Mouse (Mus musculus) urinary bladder, postnatal 36 days (tissue): ENCODE measurements at regions not wholly inside any gene's neighbourhood (a gene's known extent, or its start where the extent isn't known, plus 50 kb on each side); places are given as distances from the start of the nearest gene placed in this dataset.
"Not testable (repeated sequence)": the region's sequence is repeated elsewhere in the genome, so short reads cannot be mapped to it uniquely, and the experiment has no call there.

ENCODE experiments used
- DNase-seq, 2 experiments: peaks; one replicate each; pipeline ENCODE4 v3.0.0; 2022; ENCODE audit warnings: low spot score in 2 of 2, mixed read lengths in 1 of 2

DNA sequence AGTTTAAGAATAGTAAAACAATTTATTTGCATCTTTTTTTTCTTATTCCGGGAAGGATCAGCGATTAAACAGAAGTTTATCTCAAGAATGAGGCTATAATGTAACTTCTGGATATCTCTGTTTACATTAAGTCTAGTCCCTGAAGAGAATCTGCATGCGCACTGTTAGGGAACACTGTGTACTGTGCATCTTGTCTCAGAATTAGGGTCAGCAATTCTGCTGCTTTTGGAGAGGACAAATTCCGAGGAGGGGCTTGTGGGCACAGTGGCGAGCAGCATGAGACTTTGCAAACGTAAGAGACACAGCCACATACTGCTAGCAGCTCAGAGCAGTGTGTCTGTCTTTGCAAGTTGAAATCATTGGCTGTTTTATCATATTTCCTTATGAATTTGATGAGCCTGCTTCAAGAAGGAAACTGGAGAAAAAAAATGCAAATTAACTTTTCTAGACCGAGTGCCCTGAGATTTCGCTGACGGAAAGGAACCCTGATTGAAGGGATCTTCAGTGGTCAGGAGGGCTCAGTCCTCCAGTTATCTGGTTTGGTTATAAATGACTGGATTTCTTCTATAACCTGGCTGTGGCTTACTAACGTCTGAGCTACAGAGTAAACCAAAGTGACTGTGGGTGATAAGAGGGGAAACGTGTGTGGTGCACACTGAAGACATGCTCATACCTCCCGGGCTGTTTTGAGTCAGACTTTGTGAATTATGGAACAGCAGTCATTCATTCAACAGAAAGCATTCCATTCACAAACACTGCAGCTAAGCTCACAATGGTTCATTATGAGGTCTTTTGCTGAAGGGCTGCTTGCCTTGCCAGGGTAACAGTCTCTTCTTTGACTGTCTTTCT, 305.1 kb downstream of the Ets1 start:
- no peak for DNase-seq

DNA sequence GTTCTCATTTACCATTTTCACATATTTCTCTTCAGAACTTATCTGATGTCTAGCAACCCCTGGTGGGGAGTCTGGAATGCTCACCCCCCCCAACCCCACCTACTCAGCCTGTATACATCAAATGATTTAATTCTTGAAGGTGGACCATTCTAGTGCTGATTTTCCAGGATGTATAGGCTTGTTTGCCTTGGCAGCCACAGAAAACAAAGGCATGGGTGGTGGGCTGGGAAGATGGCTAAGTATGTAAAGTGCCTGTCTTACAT, 305.7 kb downstream of the Ets1 start:
- no peak for DNase-seq

DNA sequence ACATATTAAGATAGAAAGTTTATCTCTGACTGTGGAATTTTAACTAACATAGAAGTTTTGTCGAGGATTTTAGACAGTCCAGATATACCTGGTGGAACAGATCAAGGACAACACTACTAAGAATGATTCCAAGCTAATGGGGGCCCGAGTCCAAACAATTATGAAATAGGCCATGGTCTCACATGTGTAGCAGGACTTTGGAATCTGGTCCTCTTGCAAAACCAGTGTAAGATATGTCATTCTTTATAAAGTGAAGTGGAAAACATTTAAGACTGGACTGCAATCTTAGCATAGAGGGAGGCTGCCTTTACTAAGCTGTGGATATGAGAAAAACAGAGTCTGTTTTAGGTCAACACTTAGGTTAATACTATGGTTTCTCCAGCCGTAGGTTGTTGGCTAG, 311.2 kb downstream of the Ets1 start:
- DNase-seq = no peak

DNA sequence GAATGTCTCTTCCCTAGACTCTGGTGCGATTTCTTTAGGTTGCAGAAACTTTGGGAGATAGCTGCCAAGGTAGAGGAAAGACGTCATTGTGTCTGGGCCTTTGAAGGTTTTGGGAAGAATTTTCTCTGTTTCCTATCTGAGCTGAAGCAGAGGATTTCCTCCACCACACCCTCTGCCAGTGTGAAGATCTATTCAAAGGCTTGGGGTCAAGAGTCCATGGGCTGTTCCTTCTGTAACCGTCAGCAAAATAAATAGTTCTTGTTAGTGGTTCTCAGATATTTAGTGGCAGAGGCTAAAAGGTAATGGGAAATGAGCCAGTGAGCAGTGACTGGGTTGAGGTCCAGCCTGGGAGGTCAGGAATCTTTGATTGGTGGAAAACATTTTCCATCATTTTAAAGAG, 313.0 kb downstream of the Ets1 start:
- no peak for DNase-seq

DNA sequence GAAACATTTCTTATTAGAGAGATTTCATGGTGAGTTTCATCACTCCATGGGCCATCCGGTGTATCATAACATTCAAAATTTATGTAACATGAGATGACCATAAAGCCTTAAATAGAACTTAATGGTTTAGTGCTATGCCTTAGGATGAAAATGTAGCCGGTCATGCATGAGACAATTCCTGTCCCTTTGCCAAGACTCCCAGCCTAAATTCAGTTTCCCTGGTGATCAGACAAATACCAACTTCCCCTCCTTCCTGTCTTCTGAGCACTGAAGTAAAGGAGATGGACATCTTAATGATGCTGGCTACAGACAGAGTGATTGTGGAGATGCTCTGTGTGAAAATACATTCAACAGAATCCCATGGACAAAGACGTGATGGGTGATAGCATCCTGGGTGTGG, 322.7 kb downstream of the Ets1 start:
- no peak for DNase-seq

DNA sequence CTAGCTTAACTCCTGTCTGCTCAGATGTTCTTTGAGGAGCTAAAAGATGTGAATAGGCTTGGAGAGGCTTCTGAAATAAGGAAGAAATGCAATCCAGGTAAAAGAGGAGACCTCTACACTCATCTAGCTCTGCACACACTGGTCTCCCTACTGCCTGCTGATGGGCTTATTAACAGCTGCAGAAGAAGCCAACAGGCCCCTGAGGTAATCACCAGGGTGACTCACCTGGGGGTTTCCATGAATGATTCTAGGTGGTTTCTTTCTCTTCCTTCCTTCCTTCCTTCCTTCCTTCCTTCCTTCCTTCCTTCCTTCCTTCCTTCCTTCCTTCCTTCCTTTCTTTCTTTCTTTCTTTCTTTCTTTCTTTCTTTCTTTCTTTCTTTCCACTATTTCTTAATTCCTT, 323.4 kb downstream of the Ets1 start:
- DNase-seq = not testable (repeated sequence)

DNA sequence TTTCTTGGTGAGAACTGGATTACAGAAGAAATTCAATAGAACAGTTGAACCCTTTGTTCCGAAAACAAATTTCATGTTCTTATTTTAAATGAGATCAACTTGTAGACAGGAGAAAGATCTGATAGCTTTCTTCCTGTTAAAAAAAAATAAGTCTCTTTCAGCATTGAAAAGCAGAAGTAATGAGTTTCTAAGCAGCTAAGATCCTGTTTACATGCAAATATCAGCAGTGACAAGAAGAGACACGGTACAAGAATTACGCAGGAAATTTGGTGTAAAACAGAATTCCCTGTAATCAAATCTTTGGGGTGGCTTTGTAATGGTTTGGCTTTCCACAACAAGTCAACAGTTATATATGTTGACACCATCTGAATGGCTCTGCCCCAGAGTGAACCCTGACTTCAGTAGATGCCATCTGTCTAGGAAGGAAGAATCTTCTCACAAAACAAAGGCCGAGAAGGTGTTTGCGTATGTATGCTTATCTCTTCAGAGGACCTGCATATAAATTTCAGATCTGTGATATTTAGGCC, 326.7 kb downstream of the Ets1 start:
- no peak for DNase-seq

DNA sequence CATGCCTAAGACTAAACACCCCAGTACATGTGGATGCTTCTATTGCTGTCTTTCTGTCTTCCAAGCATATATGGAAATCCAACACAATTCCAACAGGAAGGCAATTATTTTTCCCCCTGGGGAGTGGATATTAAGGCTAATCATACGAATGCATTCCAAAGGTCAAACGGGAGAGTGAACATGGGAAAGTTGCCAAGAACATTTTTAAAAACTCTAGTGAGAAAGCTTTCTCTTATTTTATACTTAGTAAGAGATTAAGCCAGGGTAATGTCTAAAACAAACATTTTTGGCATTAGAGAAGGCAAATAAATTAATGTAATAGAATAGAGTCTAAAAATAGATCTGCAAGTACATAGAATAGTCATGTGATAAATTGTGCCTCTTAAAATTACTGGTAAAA, 332.4 kb downstream of the Ets1 start:
- DNase-seq = no peak

DNA sequence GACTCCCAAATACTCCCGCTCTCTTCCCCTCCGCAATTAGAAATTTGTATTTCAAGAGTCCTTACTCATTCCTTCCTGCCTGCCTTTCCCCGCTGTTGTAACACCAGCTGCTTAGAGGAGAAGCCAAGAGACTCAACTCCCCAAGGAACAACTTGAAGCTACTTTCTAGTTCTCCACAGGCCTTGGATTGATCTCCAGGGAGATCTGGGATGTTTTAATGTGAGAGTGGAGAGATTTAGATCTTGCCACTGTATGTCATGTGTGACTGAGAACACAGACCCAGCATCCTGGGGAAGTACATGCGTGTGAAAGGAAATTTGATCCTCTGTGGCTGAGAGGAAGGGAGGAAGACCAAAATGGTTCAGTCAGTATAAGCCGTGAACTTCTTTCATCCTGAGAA, 335.4 kb downstream of the Ets1 start:
- no peak for DNase-seq

DNA sequence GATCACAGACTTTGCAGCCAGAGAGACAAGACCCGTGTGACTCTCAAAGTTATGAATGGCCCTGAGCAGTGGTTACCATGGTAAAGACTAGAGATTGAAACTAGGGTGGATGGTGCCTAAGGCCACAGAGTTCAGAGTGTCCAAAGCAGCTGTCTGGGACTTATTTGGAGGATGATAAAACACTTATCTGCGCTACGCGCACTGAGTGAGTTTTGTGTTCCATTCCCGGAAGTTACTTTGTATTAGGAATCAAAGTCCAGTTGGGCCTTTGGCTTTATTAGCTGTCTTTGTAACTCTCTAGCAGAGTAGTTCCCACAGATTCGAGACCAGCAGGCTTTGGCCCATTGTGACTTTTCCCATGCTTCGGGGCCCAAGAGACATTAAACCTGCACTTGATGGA, 335.9 kb downstream of the Ets1 start:
- no peak for DNase-seq

DNA sequence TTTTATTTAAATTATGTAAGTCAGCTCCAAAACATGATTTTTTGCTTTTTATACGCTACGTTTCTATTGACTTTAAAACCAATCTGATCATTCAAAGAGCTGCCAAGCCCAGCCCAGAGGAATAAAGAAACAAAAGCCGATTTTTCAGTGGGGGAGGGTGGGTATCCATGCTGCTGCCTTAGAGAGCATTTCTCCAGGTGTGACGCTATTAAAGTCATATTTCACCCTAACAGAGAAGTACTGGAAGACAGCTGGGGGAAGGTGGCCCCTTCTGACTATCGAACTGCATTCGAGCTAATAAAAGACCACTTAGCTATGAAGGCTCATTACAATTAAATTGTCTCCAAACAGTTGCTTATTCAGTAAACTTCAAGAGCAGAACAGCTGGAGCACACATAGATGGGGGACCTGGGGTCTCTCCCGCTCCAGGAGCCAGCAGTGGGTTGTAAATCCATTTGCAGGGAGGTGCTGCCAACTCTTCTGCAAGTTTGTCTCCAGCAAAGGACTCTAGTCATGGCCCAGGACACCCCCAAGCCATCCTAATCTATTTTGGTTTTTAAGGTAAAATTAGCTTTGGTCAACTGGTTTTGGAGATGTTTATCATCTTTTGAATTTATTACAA, 336.5 kb downstream of the Ets1 start:
- DNase-seq = no peak

DNA sequence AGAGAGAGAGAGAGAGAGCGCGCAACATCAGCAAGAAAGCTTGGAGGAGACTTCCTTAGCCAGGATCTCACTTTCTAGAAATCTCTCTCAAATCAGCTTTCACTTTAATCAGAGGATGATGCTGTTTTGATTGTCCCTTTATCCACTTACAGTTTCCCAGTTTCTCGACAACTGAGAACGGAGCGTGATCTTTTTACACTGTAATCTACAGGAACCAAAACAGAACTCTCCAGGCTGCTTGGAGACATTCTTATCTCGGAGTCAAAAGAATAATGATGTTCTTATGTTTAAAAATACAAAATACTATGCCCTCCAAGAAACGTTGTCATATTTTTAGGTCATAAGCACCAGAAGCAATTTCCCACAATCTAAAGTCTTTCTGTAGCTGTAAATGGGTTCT, 341.7 kb downstream of the Ets1 start:
- no peak for DNase-seq

DNA sequence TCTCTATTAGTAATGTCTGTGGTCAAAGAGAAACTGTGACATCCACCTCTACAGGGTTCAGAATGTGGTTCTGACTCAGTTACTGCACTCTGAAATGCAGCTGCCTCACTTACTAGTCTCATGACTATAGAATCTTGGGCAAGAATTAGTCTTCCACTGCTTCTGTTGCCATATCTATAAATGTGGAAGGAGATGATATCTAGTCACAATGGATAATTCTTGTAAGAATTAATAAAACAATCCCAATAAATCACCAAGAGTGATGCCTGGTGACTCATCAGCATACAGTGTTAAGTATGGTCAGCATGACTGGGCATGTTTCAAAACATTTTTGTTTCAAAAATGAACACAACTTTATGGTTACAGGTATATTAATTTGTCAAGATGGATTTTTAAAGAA, 344.8 kb downstream of the Ets1 start:
- no peak for DNase-seq

DNA sequence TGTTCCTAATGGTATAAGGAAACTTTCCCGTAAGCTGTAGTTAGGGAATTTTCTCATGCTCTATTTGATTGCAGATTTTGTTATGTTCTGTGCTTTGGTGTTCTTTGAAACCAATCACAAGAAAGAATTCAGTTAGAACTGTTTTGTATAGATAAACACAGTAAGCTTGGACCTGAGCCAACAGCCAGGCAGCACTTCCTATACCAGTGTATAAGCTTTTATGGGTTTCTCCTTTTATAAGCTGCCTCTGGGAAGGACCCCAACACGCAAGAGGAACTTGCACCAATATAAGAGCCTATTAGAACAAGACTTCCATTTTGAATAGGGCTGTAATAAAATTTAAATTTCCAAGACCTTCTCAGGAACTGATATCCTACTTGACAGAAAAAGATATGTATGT, 347.2 kb downstream of the Ets1 start:
- no peak for DNase-seq

DNA sequence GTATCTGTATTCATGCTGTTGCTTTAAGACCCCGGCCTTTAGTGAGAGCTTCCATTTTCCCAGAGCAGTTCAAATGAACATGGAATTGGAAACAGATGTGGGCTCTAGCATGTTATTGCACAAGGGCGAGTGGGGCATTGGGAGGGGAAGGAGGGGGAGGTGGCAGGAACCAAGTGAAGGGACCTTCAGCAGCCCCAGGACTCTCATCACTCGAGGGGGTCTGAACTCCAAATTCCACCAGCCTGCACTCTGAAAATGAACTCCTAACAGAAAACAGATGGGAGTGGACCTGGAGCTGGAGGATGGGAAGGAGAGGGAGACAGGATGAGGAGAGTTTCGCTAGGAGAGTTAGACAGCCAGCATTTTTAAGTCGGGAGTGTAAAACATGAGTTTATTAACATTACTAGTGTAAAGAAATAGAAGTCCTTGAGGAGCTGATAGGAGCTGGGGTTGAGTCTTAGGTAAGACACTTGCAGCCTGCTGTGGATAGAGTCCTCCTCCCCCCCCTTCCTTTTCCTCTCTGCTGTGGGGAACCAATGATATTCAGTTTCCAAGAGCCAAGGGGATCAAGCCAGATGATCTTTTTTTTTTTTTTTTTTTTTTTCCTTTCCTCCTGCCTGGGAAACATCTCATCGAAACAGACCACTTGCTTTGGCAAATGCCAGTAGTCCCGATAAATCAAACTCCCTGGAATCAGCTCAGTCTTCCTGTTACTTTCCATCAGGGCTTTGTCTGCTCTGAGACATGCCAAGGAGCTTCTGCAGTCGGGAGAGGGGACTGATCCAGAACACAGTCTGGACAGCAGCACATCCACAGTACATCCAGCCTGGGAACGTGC, 351.0 kb downstream of the Ets1 start:
- no peak for DNase-seq

DNA sequence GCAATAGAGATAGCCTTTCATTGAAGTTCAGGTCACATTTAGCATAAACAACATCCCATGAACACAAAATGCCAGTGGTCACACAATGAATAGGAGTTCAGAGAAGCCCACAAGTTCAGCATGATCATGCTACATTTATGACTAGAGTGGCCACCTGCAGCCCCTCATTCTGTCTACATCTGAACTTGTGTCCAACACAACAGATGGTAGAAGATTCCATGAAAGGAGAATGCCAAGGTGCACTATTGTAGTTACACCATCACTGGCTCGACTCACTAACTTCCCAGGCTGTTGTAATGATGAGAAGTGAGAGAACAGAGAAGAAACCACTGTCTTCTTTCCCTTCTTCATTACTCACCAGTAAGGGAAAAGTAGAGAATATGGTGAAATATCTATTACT, 353.0 kb downstream of the Ets1 start:
- DNase-seq = no peak

DNA sequence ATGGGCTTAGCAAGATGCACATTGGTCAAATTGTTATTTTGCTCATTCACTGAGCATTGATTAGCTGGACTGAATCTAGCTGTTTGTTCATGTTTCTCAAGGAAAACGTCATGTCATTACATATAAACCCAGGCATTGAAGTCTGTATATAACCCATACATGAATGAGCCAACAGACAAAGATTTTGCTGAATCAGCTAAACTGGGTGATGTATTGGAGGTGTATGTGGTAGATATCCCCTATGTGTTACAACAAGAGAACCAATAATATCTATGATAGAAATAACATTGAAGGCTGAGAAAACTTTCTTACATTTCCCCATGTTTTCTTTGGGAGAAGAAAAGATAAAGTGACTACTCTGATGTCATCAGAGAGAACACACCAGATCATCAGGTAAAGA, 362.3 kb downstream of the Ets1 start:
- DNase-seq = no peak

DNA sequence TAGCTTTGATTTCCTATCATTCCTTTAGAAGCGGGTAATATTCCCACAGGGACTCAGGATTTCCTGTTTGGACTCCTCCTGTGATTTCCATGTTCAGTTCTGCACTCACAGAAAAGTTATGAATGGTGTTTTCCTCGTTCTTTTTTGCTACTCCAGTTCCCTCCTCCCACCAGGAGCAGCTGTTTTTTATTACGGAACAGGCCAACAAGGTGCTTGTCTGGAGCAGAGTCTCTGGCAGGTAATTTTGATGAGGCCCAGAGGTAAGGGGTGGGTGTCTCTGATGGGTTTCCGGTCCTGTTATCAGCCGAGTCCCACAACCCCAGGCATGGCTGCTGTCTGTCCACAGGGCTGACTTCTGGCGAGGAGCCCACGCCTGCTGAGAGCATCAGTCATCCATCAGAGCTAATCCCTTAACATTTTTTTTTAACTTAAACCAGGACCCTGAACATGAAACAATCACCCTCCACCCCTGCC, 364.7 kb downstream of the Ets1 start:
- DNase-seq = no peak

DNA sequence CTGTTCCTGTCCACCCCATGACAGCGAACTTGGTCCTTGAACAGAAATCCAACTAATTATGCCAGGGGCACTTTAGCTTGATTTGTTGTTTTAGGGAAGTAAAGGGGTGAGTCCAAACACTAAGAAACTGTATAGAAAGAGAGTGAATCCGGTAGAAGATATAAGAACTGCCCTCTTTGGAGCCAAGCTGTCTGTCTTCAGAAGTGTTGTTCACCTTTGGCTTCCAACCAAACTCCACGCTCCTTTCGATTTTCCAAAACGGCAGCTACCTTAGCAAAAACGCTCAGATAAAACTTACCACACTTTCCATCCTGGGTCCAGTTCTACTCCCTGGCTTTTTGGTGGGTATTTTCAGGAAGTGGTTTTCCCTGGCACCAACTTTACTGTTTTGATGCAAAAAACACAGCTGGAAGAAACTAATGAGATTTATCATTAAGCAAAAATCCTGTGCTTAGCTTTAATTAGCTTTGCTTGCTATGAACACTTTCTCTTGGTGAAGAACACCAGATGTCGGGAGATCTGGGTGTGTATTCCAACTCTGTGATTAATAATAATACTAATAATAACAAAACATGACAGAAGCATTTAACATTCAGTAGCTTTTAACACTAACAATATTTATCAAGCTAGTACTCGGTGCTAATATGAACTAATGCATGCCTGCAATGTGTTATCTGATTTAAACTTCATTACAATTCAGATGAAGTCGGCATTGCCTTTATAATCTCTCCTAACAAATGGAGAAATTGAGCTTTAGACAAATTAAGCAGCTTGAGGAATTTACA, 365.3 kb downstream of the Ets1 start:
- no peak for DNase-seq

DNA sequence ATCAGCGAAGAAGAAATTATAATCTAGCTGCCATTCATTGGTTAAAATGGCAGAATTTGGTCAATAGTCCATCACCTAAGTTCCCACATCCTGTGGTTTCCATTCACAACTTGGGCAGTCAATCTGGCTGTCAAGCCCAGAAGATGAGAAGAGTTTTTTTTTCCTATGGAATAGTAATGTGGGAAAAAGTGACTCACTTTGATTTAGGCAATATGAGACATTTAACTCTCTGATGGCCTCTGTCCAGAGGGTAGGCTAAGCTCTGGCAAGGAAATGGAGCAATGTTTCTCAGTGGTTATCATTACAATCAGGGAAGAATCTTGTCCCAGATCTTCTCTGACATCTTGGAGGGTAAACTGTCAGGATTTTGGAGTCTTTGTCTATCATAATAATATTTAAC, 367.9 kb downstream of the Ets1 start:
- DNase-seq = no peak

DNA sequence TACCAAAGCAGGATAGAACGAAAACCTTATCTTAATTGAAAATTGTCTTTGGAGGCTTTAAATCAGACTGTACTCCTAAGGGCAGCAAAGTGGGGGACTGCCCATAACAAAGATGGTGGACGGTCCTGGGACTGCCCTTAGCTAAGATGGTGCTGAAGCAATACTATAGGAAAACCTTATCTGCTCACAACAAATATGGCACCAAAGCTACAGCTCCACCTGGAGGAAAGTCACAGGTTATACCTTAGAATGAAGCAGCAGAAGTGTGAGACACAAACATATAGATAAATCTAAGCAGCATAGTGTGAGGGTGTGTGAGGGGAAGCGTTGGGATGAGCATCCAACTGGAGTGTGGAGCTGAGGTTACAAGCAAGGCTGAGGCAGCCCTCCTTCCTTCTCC, 368.5 kb downstream of the Ets1 start:
- DNase-seq = no peak
